Mouse (Mus musculus) E14TG2a.4 (cell line): ENCODE data around the gene Dclk2.

ENCODE experiments used
- H3K27me3 ChIP-seq: 2 replicates; pipeline ENCODE4 v1.6.1; 2014; ENCODE audit warnings: low read length, control low read depth; ENCODE audit not compliant: insufficient read depth
- H3K36me3 ChIP-seq: 2 replicates; pipeline ENCODE4 v1.6.1; 2014; ENCODE audit warnings: low read length, control low read depth; ENCODE audit not compliant: insufficient read depth
- H3K4me1 ChIP-seq: replicated peaks from 2 replicates; pipeline ENCODE4 v1.6.1; 2014; ENCODE audit warnings: low read depth, low read length, control low read depth
- H3K4me3 ChIP-seq: replicated peaks from 2 replicates; pipeline ENCODE4 v1.5.1; 2014; ENCODE audit warnings: mild to moderate bottlenecking, low read length
- H3K9me3 ChIP-seq: 2 replicates; pipeline ENCODE4 v1.6.1; 2014; ENCODE audit warnings: low read length, control low read depth
- CTCF ChIP-seq: conservative IDR thresholded peaks from 2 replicates; pipeline ENCODE4 v1.5.1; 2014; ENCODE audit warnings: low read length
- NANOG ChIP-seq: IDR thresholded peaks from 2 replicates; pipeline ENCODE4 v1.6.1; 2014; ENCODE audit warnings: borderline replicate concordance, low read length, mixed read lengths
- POU5F1 ChIP-seq: IDR thresholded peaks from 2 replicates; pipeline ENCODE4 v1.6.1; 2014; ENCODE audit warnings: low read length, borderline replicate concordance

The Dclk2 gene

DNA sequence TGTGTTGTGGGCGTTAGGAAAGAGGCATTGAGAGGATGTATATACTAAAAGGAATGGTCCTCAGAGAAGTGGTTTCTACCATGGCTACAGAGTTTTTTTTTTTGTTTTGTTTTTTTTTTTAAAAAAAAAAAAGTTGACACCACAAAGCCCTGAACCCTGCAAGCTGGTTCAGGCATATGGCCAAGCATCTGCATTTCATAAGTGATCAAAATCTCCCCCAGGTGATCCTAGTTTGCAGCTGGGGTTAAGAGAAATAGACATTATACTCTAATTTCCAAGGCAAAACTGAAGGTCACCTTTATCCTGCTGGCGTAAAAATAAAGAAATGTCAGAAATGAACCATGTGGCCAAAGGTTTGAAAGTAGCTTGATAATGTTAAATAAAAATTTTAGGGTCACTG lies 60.9 kb downstream of the Dclk2 start:
- H3K9me3 ChIP-seq = peaks cover 7% of the 10 kb centered on the region; the same call in 1 of the 2 replicates
- H3K36me3 ChIP-seq = no peaks in the 10 kb centered on the region
- H3K27me3 ChIP-seq = no peaks in the 10 kb centered on the region
- H3K4me1 ChIP-seq = peaks cover 74% of the 10 kb centered on the region
- no peak overlapping the region for H3K4me3 ChIP-seq
- TF ChIP-seq CTCF (no peak), NANOG (no peak), POU5F1 (no peak)

- Histone ChIP-seq H3K9me3 (0 out of 2 replicates have a peak, but pooled peaks cover 3% of the 10 kb centered on the region), H3K4me1 (peaks cover 85% of the 10 kb centered on the region), H3K4me3 (no peak overlapping the region), H3K27me3 (no peaks in the 10 kb centered on the region), H3K36me3 (no peaks in the 10 kb centered on the region)
- TF ChIP-seq POU5F1 (no peak), NANOG (no peak), CTCF (no peak)
Observed at GRCm38 (mm10) chr3:86858699-86859098, 62.0 kb downstream of the Dclk2 start.

GRCm38 (mm10) chr3:86857833-86858398 lies 62.7 kb downstream of the Dclk2 start:
- H3K36me3 ChIP-seq = no peaks in the 10 kb centered on the region
- TF ChIP-seq CTCF = no peak
- TF ChIP-seq NANOG = no peak
- TF ChIP-seq POU5F1 = no peak
- H3K4me3 ChIP-seq = no peak overlapping the region
- peaks cover 87% of the 10 kb centered on the region for H3K4me1 ChIP-seq
- H3K27me3 ChIP-seq = no peaks in the 10 kb centered on the region
- no peaks in the 10 kb centered on the region for H3K9me3 ChIP-seq

- H3K36me3 ChIP-seq = no peaks in the 10 kb centered on the region
- H3K4me3 ChIP-seq = no peak overlapping the region
- peaks cover 87% of the 10 kb centered on the region for H3K4me1 ChIP-seq
Observed at GRCm38 (mm10) chr3:86852867-86853266, 67.8 kb downstream of the Dclk2 start.

DNA sequence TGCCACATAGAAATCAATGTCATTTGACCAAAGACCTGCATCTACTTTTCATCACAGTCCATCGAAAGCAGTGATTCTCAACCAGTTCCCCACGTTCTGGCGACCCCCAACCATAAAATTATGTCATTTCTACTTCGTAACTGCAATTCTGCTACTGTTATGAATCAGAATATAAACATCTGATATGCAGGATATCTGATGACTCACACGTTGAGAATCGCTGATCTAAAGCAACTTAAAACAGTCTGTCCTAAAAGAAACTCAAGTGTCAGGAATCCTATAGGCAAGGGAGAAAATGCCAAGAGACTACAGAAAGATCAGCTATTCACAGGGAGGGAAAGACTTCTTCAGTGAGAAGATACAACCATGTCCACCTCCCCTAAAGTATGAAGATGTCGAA lies 69.5 kb downstream of the Dclk2 start:
- no peaks in the 10 kb centered on the region for H3K36me3 ChIP-seq
- TF ChIP-seq POU5F1 (no peak), NANOG (no peak), CTCF (no peak)
- no peak overlapping the region for H3K4me3 ChIP-seq
- no peaks in the 10 kb centered on the region for H3K27me3 ChIP-seq
- H3K4me1 ChIP-seq = peaks cover 95% of the 10 kb centered on the region
- H3K9me3 ChIP-seq = no peaks in the 10 kb centered on the region

More at GRCm38 (mm10) chr3:86852867-86853266, 67.8 kb downstream of the Dclk2 start:
- TF ChIP-seq CTCF (no peak), NANOG (no peak), POU5F1 (no peak)
- Histone ChIP-seq H3K27me3 (no peaks in the 10 kb centered on the region), H3K9me3 (no peaks in the 10 kb centered on the region)

- H3K4me3 ChIP-seq = no peak overlapping the region
- H3K27me3 ChIP-seq = no peaks in the 10 kb centered on the region
- no peak for TF ChIP-seq POU5F1
- TF ChIP-seq CTCF = no peak
- no peak for TF ChIP-seq NANOG
- no peaks in the 10 kb centered on the region for H3K36me3 ChIP-seq
- no peaks in the 10 kb centered on the region for H3K9me3 ChIP-seq
- H3K4me1 ChIP-seq = peaks cover 98% of the 10 kb centered on the region
Observed at GRCm38 (mm10) chr3:86850394-86851030, 70.1 kb downstream of the Dclk2 start.

DNA sequence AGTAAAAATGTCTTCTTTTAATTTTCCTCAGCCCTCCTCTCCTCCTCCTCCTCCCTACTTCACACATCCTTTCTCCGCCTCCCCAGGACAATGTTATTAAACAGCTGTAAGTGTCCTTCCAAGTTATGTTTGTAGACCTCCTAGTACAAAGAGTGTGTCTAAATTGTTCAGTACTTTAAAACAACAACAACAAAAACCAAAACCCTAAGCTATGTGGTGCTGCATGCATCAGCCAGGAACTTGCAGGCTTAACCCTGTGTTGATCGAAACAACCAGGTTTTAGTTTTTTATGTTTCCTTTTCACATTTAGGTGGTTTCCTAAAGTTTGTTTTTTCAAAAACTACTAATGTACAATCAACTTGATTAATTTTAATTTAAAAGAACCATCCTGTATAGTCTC lies 71.3 kb downstream of the Dclk2 start:
- no peak for TF ChIP-seq CTCF
- TF ChIP-seq NANOG = no peak
- TF ChIP-seq POU5F1 = no peak
- Histone ChIP-seq H3K36me3 (no peaks in the 10 kb centered on the region), H3K27me3 (no peaks in the 10 kb centered on the region), H3K9me3 (peaks cover under 1% of the 10 kb centered on the region; the same call in 1 of the 2 replicates), H3K4me3 (no peak overlapping the region), H3K4me1 (peaks cover 90% of the 10 kb centered on the region)

- Histone ChIP-seq H3K4me3 (peak overlapping the region; percentile 35; the same call in 1 of the 2 replicates), H3K27me3 (no peaks in the 10 kb centered on the region), H3K36me3 (peaks cover 10% of the 10 kb centered on the region; the same call in 1 of the 2 replicates), H3K4me1 (peaks cover 73% of the 10 kb centered on the region), H3K9me3 (peaks cover 16% of the 10 kb centered on the region)
- no peak for TF ChIP-seq POU5F1
- no peak for TF ChIP-seq NANOG
Observed at GRCm38 (mm10) chr3:86847536-86847935, 73.1 kb downstream of the Dclk2 start.

DNA sequence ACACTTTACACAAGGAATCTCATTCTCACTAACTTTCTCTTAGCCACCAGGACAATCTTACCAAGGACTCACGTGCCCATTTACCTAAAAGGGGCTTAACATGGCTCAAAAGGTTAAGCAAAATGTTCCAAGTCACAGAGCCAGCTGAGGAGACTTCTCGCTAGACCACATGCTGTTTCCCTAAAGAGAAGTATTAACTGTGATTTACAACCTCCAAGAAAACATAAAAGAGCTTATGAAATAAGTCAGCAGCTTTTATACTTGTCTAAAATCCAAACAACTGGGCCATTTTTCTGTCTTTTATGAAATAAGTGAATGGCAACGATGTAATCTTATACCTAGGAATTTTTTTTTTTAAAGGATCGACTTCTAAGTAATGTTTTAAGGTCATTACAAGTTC lies 74.6 kb downstream of the Dclk2 start:
- Histone ChIP-seq H3K4me3 (peak overlapping the region; percentile 18; the same call in 1 of the 2 replicates), H3K9me3 (peaks cover 28% of the 10 kb centered on the region), H3K27me3 (no peaks in the 10 kb centered on the region), H3K36me3 (peaks cover 14% of the 10 kb centered on the region), H3K4me1 (peaks cover 58% of the 10 kb centered on the region)
- TF ChIP-seq CTCF (no peak), POU5F1 (no peak), NANOG (no peak)
